Mouse (Mus musculus) lung, adult 2 months (tissue): ENCODE measurements around the gene Krtap5-2.

ENCODE experiments used
- CTCF ChIP-seq: fragments of 200-500 bp; IDR thresholded peaks from 2 replicates; pipeline ENCODE4 v1.5.1; 2011; ENCODE audit warnings: mild to moderate bottlenecking, low read length, control low read depth; ENCODE audit not compliant: insufficient read depth
- POLR2A ChIP-seq: fragments of 200-500 bp; IDR thresholded peaks from 2 replicates; pipeline ENCODE4 v1.6.1; 2011; ENCODE audit warnings: low read depth, mild to moderate bottlenecking, control low read depth, low read length, borderline replicate concordance; ENCODE audit errors: extremely low read depth

GRCm38 (mm10) chr7:142159366-142159765 is 16.4 kb downstream of the Krtap5-2 start:
- TF ChIP-seq CTCF: no peak
- TF ChIP-seq POLR2A: no peak
